In the genomic region with DNA sequence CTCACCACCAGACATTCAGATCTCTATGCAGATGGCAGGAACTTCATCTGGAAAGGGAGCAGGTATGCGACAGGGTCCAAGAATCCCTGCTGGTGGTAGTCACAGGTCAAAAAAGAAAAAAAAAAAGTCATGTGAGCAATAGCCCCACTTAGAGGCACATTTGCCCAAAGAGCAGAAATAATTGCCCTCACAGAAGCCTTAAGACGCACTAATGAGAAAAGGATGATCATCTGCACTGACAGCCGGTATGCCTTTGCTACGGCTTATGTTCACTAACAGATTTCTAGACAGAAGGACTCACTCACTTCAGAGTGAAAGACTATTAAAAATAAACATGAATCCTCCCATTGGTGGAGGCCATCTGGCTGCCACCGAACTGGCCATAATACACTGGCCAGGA, we compare ENCODE assay signal across 24 mouse cellular contexts. TPM values are rescaled to one million over a fixed set of nuclear protein-coding genes. Genes with fewer than 3 reads are reported as not detected.
"Had no signal": no experiment of that assay in that cellular context is flagged by ENCODE, and none has a peak within 500 bp of the region (broad histone marks: within the 10 kb centered on the region; RNA-seq: fewer than 3 reads in every experiment).

No protein-coding gene starts in this region.

- H3K4me1 ChIP-seq: limb, embryonic 13.5 days; liver, embryonic 12.5 days; liver, embryonic 15.5 days had no signal

- H3K27me3 ChIP-seq: limb, embryonic 13.5 days; lung, embryonic 15.5 days; neural tube, embryonic 12.5 days; neural tube, embryonic 15.5 days had no signal

- H3K36me3 ChIP-seq: limb, embryonic 10.5 days; limb, embryonic 13.5 days; liver, embryonic 12.5 days; liver, embryonic 15.5 days; lung, embryonic 15.5 days; midbrain, embryonic 10.5 days; neural tube, embryonic 12.5 days; neural tube, embryonic 15.5 days had no signal

- H3K4me2 ChIP-seq: limb, embryonic 13.5 days; liver, embryonic 12.5 days; liver, embryonic 15.5 days; lung, embryonic 15.5 days; neural tube, embryonic 12.5 days; neural tube, embryonic 15.5 days had no signal

- H3K9ac ChIP-seq: limb, embryonic 13.5 days; liver, embryonic 12.5 days; liver, embryonic 15.5 days; lung, embryonic 15.5 days; neural tube, embryonic 12.5 days; neural tube, embryonic 15.5 days had no signal

- H3K27ac ChIP-seq: kidney, postnatal 0 days; limb, embryonic 10.5 days; limb, embryonic 13.5 days; liver, embryonic 12.5 days; liver, embryonic 15.5 days; lung, embryonic 15.5 days; midbrain, embryonic 10.5 days; neural tube, embryonic 12.5 days; neural tube, embryonic 15.5 days had no signal

- DNase-seq: kidney, postnatal 25 days; liver; lung, adult 18-20 months; lung, postnatal 10 days; lung, postnatal 36 days; midbrain, embryonic 14.5 days; thymus, adult 2 months; thymus, postnatal 14 days had no signal

- H3K4me3 ChIP-seq: limb, embryonic 10.5 days; limb, embryonic 13.5 days; liver, embryonic 12.5 days; liver, embryonic 15.5 days; lung, embryonic 15.5 days; megakaryocyte, embryonic 14.5 days; midbrain, embryonic 10.5 days; neural tube, embryonic 12.5 days; neural tube, embryonic 15.5 days had no signal

- H3K9me3 ChIP-seq: limb, embryonic 10.5 days; limb, embryonic 13.5 days; liver, embryonic 12.5 days; liver, embryonic 15.5 days; lung, embryonic 15.5 days; midbrain, embryonic 10.5 days; neural tube, embryonic 12.5 days; neural tube, embryonic 15.5 days had no signal

- ATAC-seq: intestine, postnatal 0 days; liver, embryonic 12.5 days had no signal

RNA-seq across cellular contexts. Expression of gene Gm10300, which starts 25.1 kb away (rescaled TPM):
- total RNA-seq: layer of hippocampus, postnatal 10 days; left cerebral cortex, postnatal 25 days had no signal
- polyA plus RNA-seq: intestine, embryonic 14.5 days; kidney, embryonic 14.5 days; limb, embryonic 10.5 days; limb, embryonic 13.5 days; midbrain, embryonic 10.5 days; midbrain, embryonic 14.5 days; neural tube, embryonic 12.5 days; neural tube, embryonic 15.5 days; testis, adult 2 months had no signal

RNA-seq across cellular contexts. Expression of gene Oprd1, which starts 44.7 kb away (rescaled TPM):
- polyA plus RNA-seq: liver, embryonic 15.5 days had no signal
